Mouse (Mus musculus) heart, embryonic 10.5 days (tissue): ENCODE data around the gene Psen1. TPM values are rescaled to one million over a fixed set of nuclear protein-coding genes. Genes with fewer than 3 reads are reported as not detected.

Experiments
- DNase-seq: peaks from one replicate; pipeline ENCODE4 v3.0.0-alpha.2; 2017; ENCODE audit warnings: low spot score
- H3K27ac ChIP-seq: fragments of 300-500 bp; sonication (generic); 2 replicates; pipeline ENCODE4 v1.5.1; 2016; ENCODE audit warnings: mild to moderate bottlenecking
- H3K27me3 ChIP-seq: fragments of 300-500 bp; sonication (generic); 2 replicates; pipeline ENCODE4 v1.6.1; 2016; ENCODE audit warnings: mild to moderate bottlenecking; ENCODE audit not compliant: poor library complexity, insufficient read depth, severe bottlenecking
- H3K36me3 ChIP-seq: fragments of 300-500 bp; sonication (generic); 2 replicates; pipeline ENCODE4 v1.6.1; 2016; ENCODE audit warnings: mild to moderate bottlenecking, moderate library complexity
- H3K4me1 ChIP-seq: fragments of 300-500 bp; sonication (generic); 2 replicates; pipeline ENCODE4 v1.6.1; 2016; ENCODE audit warnings: mild to moderate bottlenecking
- H3K4me3 ChIP-seq: fragments of 300-500 bp; sonication (generic); 2 replicates; pipeline ENCODE4 v1.5.1; 2016; ENCODE audit warnings: mild to moderate bottlenecking, moderate library complexity
- H3K9me3 ChIP-seq: fragments of 300-500 bp; sonication (generic); 2 replicates; pipeline ENCODE4 v1.6.1; 2016; ENCODE audit warnings: mild to moderate bottlenecking, moderate library complexity
- WGBS: fragments of 180-500 bp; shearing (Covaris S2); methylation state at CpG from one replicate; pipeline ENCODE4 v1.1.7; 2016; 5-methylcytosine and 5-hydroxymethylcytosine counted together
- polyA plus RNA-seq: library from polyadenylated mRNA; unstranded; fragments of >200 nt; fragmentation: Nextera tagmentation; extraction: Ambion mirVana; gene quantifications from 2 replicates; pipeline ENCODE4 v1.2.1, GENCODE M21; 2016

Gene Psen1
- polyA plus RNA-seq, 1 experiment from 2014 or later = 60.4 TPM

DNA sequence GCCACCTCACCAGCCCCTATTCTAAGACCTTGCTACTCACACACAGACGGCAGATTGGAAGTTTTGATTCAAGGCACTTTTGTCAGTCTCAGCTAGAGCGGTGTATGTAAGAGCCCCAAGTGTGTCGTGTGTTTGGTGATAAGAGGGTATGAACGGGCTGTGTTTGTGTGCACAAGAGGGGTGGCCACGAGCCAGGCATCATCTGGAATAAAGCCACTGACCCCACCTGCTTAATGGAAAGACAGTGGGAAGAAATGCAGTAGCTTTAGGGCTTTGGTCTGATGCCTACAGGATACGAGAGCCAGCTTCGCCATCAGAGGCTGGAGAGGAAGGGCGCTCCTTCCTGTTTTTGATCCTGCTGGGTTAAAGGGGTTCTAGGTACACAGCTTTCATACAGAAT is 48.3 kb downstream of the Psen1 start:
- peaks cover 55% of the 10 kb centered on the region for H3K36me3 ChIP-seq
- H3K27me3 ChIP-seq = no peaks in the 10 kb centered on the region
- H3K4me3 ChIP-seq = no peak overlapping the region
- no peak overlapping the region for H3K27ac ChIP-seq
- peaks cover 13% of the 10 kb centered on the region; the same call in 1 of the 2 replicates for H3K4me1 ChIP-seq
- no peak for DNase-seq
- WGBS = 70% methylated on average over 8 of the region's 8 CpGs
- H3K9me3 ChIP-seq = no peaks in the 10 kb centered on the region

DNA sequence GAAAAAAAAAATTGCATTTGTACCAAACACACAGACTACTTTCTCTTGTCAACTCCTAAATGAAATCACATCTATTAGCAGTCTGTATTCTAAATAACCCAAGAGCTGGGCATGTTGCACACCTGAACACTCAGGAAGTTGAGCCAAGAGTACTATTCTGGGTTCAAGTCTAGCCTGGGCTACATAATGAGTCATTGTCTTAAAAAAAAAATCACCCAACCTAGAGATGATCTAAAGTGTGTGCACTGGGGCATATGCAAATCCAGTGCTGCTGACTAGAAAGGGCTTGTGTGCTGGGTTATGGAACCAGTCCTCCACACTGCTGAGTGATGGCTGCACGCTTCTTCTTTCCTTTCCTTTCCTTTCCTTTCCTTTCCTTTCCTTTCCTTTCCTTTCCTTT is 50.7 kb downstream of the Psen1 start:
- H3K36me3 ChIP-seq = peaks cover 32% of the 10 kb centered on the region
- no peaks in the 10 kb centered on the region for H3K27me3 ChIP-seq
- DNase-seq = no peak
- H3K27ac ChIP-seq = no peak overlapping the region
- peaks cover 23% of the 10 kb centered on the region; the same call in 1 of the 2 replicates for H3K4me1 ChIP-seq
- no peaks in the 10 kb centered on the region for H3K9me3 ChIP-seq
- WGBS = 92% methylated on average over 1 of the region's 1 CpGs
- no peak overlapping the region for H3K4me3 ChIP-seq

DNA sequence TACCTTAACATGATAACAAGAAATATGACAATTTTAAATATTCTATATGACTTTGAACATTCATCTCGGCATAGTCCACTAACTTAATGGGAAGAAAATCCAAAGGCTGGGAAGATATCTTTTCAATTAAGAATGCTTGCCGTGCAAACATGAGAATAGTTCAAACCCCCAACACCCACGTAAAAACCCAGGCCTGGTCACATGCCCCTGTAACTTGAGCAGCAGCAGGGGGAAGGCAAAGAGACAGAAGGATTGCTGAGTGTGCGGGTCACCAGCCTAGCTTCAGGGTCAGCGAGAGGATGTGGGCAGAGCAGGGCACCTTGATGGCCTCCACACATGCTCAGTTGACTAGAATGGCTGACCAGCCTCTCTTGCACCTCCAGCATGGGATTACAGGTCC is 53.8 kb downstream of the Psen1 start:
- H3K27me3 ChIP-seq = no peaks in the 10 kb centered on the region
- WGBS = 76% methylated on average over 5 of the region's 5 CpGs
- H3K9me3 ChIP-seq = no peaks in the 10 kb centered on the region
- peaks cover 25% of the 10 kb centered on the region; the same call in 1 of the 2 replicates for H3K4me1 ChIP-seq
- no peak overlapping the region for H3K4me3 ChIP-seq
- H3K36me3 ChIP-seq = peaks cover 6% of the 10 kb centered on the region; the same call in 1 of the 2 replicates
- DNase-seq = no peak
- H3K27ac ChIP-seq = no peak overlapping the region

DNA sequence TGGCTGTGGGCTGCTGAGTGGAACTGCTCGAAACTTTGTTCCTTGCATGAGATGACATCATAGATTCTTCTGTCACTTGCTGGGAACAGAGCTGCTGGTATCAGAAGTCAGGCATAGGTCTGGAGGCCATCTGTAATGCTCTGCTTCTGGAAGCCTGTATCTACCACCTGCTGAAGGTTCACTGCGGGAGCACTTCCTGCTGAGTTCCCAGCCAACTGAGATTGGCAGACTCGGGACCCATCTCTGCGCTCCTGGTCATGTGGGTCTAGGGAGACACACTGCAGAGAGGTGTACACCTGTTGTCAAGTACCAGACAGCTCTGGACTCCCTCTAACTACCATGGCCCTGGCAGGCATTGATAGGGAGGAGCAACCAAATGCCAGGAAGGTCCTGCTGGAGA is 54.9 kb downstream of the Psen1 start:
- Histone ChIP-seq H3K27ac (no peak overlapping the region), H3K36me3 (0 out of 2 replicates have a peak, but pooled peaks cover 3% of the 10 kb centered on the region), H3K4me1 (peaks cover 14% of the 10 kb centered on the region; the same call in 1 of the 2 replicates), H3K27me3 (no peaks in the 10 kb centered on the region), H3K9me3 (no peaks in the 10 kb centered on the region), H3K4me3 (no peak overlapping the region)
- WGBS = 56% methylated on average over 4 of the region's 4 CpGs
- DNase-seq = no peak

DNA sequence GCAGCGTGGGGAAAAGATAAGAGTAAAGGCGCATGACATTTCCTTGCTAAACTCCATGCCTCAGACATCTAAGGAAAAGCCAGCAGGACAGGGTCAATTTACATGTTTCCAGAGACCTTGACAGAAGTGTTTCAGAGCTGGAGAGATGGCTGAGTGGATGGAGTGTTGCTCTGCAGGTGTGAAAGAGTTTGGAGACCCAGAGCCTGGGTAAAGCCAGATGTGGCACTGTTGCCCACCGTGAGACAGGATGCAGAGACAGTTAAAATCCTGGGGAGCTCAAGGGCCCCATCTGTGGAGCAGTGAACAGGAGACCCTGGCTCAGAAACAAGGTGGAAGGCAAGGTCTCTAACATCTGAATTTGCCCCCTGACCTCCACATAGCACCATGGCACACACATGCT is 55.8 kb downstream of the Psen1 start:
- Histone ChIP-seq H3K9me3 (no peaks in the 10 kb centered on the region), H3K27ac (no peak overlapping the region), H3K4me3 (no peak overlapping the region), H3K27me3 (no peaks in the 10 kb centered on the region), H3K36me3 (no peaks in the 10 kb centered on the region), H3K4me1 (peaks cover 13% of the 10 kb centered on the region; the same call in 1 of the 2 replicates)
- no peak for DNase-seq
- WGBS = 61% methylated on average over 3 of the region's 3 CpGs

DNA sequence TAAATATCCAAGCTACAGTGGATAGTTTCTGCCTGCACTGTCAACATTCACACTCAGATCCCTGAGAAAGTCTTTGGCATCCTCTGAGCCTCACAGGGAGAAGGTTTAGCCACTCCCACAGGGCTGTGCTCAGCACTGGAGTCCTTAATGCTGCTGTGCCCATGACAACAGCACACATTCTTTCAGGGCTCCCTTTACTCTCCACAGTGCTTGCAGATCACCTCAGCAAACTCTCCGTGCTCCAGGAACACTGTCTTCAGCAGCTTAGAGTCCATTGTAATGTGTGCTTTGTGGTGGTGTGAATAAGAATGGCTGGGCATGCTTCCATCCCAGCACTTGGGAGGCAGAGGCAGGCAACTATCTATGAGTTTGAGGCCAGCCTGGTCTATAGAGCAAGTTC is 61.2 kb downstream of the Psen1 start:
- no peak for DNase-seq
- Histone ChIP-seq H3K4me3 (no peak overlapping the region), H3K27me3 (no peaks in the 10 kb centered on the region), H3K36me3 (no peaks in the 10 kb centered on the region), H3K4me1 (peaks cover 7% of the 10 kb centered on the region), H3K9me3 (no peaks in the 10 kb centered on the region), H3K27ac (no peak overlapping the region)
- 67% methylated on average over 1 of the region's 1 CpGs for WGBS

DNA sequence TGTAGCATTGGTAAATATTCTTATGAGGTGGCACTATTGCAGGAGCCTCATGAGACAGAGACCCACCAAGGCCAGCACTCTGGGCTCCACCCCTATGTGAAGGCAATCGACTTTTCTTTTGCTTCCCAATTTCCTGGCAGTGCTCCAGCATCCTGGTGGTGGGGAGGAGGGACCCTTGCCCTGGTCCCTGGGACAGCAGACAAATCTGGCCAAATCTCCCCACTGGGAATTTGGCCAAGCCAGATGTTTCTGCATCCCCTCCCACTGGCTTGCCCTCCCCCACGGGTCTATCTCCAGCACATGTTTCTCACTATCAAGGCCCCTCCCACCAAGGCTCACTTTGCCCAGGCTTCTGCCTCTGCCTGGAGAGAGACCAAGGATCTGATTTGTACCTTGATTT is 64.5 kb downstream of the Psen1 start:
- no peak for DNase-seq
- Histone ChIP-seq H3K9me3 (no peaks in the 10 kb centered on the region), H3K27ac (no peak overlapping the region), H3K36me3 (no peaks in the 10 kb centered on the region), H3K4me3 (no peak overlapping the region), H3K27me3 (no peaks in the 10 kb centered on the region), H3K4me1 (peaks cover 7% of the 10 kb centered on the region)
- 31% methylated on average over 2 of the region's 2 CpGs for WGBS

DNA sequence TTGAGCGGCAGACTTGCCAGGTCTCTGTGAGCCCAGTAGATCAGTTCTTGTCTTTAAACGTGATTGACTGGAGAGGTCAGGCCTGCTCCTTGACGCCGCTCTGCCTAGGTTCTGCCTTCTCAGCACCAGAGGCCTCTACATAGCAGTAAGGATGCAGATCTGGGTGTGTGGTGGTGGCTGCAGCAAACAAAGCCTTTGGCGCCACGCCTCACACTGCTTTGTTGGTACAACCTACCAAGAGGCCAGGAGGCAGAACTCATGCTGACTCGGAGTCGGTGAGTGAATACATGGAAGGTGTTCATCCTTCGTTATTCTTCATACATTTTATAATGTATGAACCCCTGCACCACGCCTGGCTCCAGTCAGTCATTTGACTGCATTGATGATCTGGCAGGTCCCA is 70.8 kb downstream of the Psen1 start:
- Histone ChIP-seq H3K27me3 (peaks cover 8% of the 10 kb centered on the region; the same call in 1 of the 2 replicates), H3K36me3 (no peaks in the 10 kb centered on the region), H3K4me3 (no peak overlapping the region), H3K4me1 (peaks cover 20% of the 10 kb centered on the region), H3K27ac (no peak overlapping the region), H3K9me3 (no peaks in the 10 kb centered on the region)
- DNase-seq = no peak
- 77% methylated on average over 10 of the region's 10 CpGs for WGBS

DNA sequence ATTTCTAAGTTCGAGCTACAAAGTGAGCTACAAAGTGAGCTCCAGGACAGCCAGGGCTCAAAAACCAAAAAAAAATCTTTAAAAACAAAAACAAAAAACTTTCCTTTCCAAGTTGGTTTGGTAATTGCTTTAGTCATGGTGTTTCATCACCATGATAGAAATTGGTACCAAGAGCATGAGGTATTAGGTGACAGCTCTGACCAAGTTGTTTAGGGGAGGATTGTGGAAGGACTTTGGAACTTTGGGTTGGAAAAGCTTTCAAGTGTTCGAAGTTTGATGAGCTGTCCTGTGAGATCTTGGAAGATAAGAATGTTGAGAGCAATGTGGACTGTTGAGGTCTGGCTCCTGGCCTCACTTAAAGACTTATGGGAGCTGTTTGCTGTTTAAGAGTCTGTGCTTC is 72.2 kb downstream of the Psen1 start:
- H3K9me3 ChIP-seq = no peaks in the 10 kb centered on the region
- no peak overlapping the region for H3K27ac ChIP-seq
- peaks cover 34% of the 10 kb centered on the region for H3K4me1 ChIP-seq
- H3K27me3 ChIP-seq = peaks cover 12% of the 10 kb centered on the region; the same call in 1 of the 2 replicates
- no peak overlapping the region for H3K4me3 ChIP-seq
- no peaks in the 10 kb centered on the region for H3K36me3 ChIP-seq
- no peak for DNase-seq
- WGBS = 79% methylated on average over 2 of the region's 2 CpGs

DNA sequence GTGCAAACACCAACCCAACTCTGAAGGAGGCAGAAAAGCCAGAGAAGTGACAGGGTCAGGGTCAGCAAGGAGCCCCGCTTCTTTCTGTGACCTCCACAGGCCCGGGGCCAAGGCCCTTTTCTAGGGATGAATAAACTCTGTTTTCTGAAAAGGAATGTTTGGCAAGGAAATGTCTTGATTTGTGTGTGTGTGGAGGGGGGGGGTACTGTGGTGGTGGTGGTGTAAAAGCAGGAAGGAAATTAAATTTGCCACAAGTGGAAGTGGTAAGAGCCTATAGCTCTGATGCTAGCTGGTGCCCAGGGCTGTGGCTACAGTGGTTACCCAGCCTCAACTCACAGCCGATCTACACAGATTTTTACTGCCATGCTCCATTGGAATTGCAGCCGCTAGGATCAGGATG is 74.8 kb downstream of the Psen1 start:
- H3K27ac ChIP-seq = no peak overlapping the region
- DNase-seq = no peak
- peaks cover 41% of the 10 kb centered on the region for H3K4me1 ChIP-seq
- H3K36me3 ChIP-seq = no peaks in the 10 kb centered on the region
- WGBS = 42% methylated on average over 4 of the region's 4 CpGs
- no peak overlapping the region for H3K4me3 ChIP-seq
- no peaks in the 10 kb centered on the region for H3K9me3 ChIP-seq
- H3K27me3 ChIP-seq = peaks cover 18% of the 10 kb centered on the region; the same call in 1 of the 2 replicates

DNA sequence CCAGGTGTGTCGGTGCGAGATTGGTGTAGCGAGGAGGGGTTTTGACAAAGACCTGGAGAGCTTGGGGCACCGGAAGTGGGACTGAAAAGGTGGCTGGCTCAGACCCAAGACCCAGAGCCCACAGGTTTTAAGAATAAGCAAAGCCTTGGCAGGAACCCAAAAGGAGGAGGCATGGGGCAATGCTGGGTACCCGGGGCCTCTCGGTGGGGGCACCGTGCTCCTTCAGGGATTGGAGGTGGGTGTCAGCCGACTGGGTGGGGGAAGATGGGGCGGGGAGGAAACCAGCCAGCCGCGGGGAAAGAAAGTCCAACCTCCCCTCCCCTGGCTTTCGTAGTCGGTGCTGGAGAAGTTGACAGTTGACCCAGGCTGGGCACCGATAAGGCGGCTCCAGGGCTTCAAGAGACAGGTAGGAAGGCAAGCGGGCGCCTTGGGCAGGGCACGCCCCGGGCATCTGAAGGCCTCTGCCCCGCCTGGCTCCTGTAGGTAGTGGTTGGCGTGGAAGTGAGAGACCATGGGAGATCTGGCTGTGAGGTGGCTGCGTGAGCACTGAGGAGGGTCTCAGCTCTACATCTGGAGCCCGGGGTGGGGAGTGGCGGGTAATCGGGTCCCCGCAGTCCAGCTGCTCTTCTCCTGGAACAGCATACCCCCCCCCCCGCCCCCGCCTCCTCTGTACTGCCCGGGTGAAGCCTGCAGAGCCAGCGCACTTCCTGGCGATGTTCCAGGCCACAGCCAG is 75.5 kb downstream of the Psen1 start, which contains the start of gene Papln:
Papln (plus strand) TSS at position 324 of the 733 bp plus-strand sequence.
- H3K4me1 ChIP-seq = peaks cover 42% of the 10 kb centered on the region
- H3K27ac ChIP-seq = peak within 1 kb of the TSS; percentile 75
- H3K4me3 ChIP-seq = peak within 1 kb of the TSS; percentile 58
- H3K27me3 ChIP-seq = peaks cover 22% of the 10 kb centered on the region; the same call in 1 of the 2 replicates
- WGBS = 10% methylated on average over 31 of the region's 31 CpGs
- H3K9me3 ChIP-seq = no peaks in the 10 kb centered on the region
- DNase-seq = peak; percentile 76
- H3K36me3 ChIP-seq = no peaks in the 10 kb centered on the region

DNA sequence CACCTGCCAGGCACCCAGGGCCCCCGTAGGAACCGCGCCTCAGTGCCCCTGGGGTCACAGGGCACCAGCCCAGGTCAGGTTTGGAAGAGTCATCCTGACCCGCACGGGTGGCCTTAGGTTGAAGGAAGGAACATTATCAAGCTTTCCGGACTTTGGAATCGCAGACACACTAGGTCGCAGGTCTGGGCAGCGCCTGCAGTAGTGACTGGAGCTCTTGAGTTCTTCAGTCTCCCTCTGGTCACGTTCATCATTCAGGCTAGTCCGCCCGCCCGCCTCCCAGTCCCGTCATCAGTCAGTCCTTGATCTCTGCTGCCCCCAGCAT is 76.1 kb downstream of the Psen1 start:
- Histone ChIP-seq H3K27ac (peak overlapping the region; percentile 75), H3K4me1 (peaks cover 45% of the 10 kb centered on the region), H3K27me3 (peaks cover 22% of the 10 kb centered on the region; the same call in 1 of the 2 replicates), H3K9me3 (no peaks in the 10 kb centered on the region), H3K4me3 (peak overlapping the region; percentile 58), H3K36me3 (no peaks in the 10 kb centered on the region)
- DNase-seq = peak; percentile 73
- 4% methylated on average over 14 of the region's 14 CpGs for WGBS

DNA sequence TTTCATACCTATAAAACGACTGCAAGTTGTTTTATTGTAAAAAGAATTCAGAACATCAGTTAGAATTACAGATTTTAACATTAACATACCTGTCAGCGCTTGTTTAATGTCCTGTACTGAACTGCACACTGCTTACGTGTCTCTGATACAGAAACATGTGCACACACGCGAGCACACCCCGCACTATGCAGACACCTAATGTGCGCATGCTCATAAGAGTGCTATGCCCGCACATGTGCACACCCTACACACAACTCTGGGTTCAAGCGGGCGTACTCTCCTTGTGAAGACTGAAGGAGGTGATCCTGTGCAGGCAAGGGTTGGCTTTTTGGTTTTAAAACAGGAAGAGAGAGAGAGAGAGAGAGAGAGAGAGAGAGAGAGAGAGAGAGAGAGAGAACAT is 76.6 kb downstream of the Psen1 start:
- no peaks in the 10 kb centered on the region for H3K36me3 ChIP-seq
- no peak for DNase-seq
- H3K27ac ChIP-seq = no peak overlapping the region
- peak overlapping the region; percentile 58 for H3K4me3 ChIP-seq
- WGBS = 76% methylated on average over 10 of the region's 10 CpGs
- H3K9me3 ChIP-seq = no peaks in the 10 kb centered on the region
- peaks cover 22% of the 10 kb centered on the region; the same call in 1 of the 2 replicates for H3K27me3 ChIP-seq
- H3K4me1 ChIP-seq = peaks cover 50% of the 10 kb centered on the region
